Mouse (Mus musculus) CH12.LX (cell line): ENCODE measurements around the gene Cavin4.

Source experiments
- CTCF ChIP-seq, 2 experiments: IDR thresholded peaks in 1 of 2; conservative IDR thresholded peaks in 1 of 2; 2 replicates each; pipeline ENCODE4 v1.5.1; 2011 to 2012; ENCODE audit warnings: low read depth in 2 of 2, low read length in 2 of 2, improper control_type of control experiment in 1 of 2, inconsistent platforms in 1 of 2, mild to moderate bottlenecking in 1 of 2, moderate library complexity in 1 of 2
- MAZ ChIP-seq: IDR thresholded peaks from 2 replicates; pipeline ENCODE4 v1.6.1; 2012; ENCODE audit warnings: low read depth, mild to moderate bottlenecking, inconsistent platforms, low read length, improper control_type of control experiment, moderate library complexity
- NRF1 ChIP-seq: IDR thresholded peaks from 2 replicates; pipeline ENCODE4 v1.6.1; 2014; ENCODE audit warnings: low read depth, mild to moderate bottlenecking, inconsistent platforms, low read length, improper control_type of control experiment, moderate library complexity
- POLR2AphosphoS2 ChIP-seq: IDR thresholded peaks from 2 replicates; pipeline ENCODE4 v1.6.1; 2011; ENCODE audit warnings: low read depth, low read length, improper control_type of control experiment
- SMC3 ChIP-seq: IDR thresholded peaks from 2 replicates; pipeline ENCODE4 v1.6.1; 2011; ENCODE audit warnings: low read depth, low read length, improper control_type of control experiment
- USF1 ChIP-seq: IDR thresholded peaks from 2 replicates; pipeline ENCODE4 v1.6.1; 2014; ENCODE audit warnings: low read depth, mild to moderate bottlenecking, inconsistent platforms, low read length, improper control_type of control experiment
- ZC3H11A ChIP-seq: IDR thresholded peaks from 2 replicates; pipeline ENCODE4 v1.6.1; 2012; ENCODE audit warnings: low read depth, mild to moderate bottlenecking, inconsistent platforms, low read length, improper control_type of control experiment

DNA sequence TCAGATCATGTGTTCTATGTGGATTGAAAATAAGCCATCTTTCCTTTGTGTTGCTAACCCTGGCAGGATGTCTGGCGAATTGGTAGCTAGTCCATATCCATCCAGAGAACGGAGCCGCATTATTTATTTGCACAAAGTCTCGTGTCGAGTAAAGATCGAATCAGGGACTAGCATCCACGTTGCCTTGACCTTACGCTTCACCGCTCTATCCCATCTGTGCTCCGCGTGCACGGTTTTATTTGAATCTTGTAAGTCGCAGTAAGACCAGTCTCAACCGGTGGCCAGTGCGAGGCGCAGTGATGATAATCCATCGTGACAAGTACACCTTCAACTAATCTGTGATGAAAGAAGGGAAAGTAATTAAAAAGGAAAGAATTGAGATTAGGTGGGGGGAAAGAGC, 23.8 kb upstream of the Cavin4 start:
- TF ChIP-seq USF1 (no peak), CTCF (conservative IDR thresholded peaks at IDR 0.05 in 1 of 2, IDR thresholded peaks at IDR 0.05 in 1 of 2; ENCODE audit: low read depth in 2 of 2, low read length in 2 of 2) (no peak), POLR2AphosphoS2 (no peak), ZC3H11A (no peak), NRF1 (no peak), SMC3 (no peak), MAZ (no peak)
